Mouse (Mus musculus): ENCODE measurements at regions not wholly inside any gene's neighbourhood (a gene's known extent, or its start where the extent isn't known, plus 50 kb on each side); places are given as distances from the start of the nearest gene placed in this dataset.
A peak's percentile ranks its signal among the peaks of the same experiment; 100 is the strongest.

GRCm38 (mm10) chr8:116275014-116275413 lies 229.8 kb upstream of the Dynlrb2 start:
- H3K27me3 ChIP-seq = no peaks in the 10 kb centered on the region
- no peaks in the 10 kb centered on the region for H3K4me1 ChIP-seq (replicated peaks)
- H3K9ac ChIP-seq = no peak overlapping the region
- H3K4me3 ChIP-seq = no peak overlapping the region
- no peak overlapping the region for H3K4me2 ChIP-seq
- WGBS = 79% methylated on average over 4 of the region's 4 CpGs
- no peak overlapping the region for H3K27ac ChIP-seq (replicated peaks)
- H3K9me3 ChIP-seq = no peaks in the 10 kb centered on the region
- no peaks in the 10 kb centered on the region for H3K36me3 ChIP-seq
- no peak for ATAC-seq (ENCODE audit: low read depth)

GRCm38 (mm10) chr8:116271238-116271637 lies 233.5 kb upstream of the Dynlrb2 start:
- no peaks in the 10 kb centered on the region for H3K27me3 ChIP-seq
- H3K9me3 ChIP-seq = no peaks in the 10 kb centered on the region
- H3K27ac ChIP-seq (replicated peaks) = no peak overlapping the region
- H3K4me1 ChIP-seq (replicated peaks) = no peaks in the 10 kb centered on the region
- WGBS = 96% methylated on average over 6 of the region's 6 CpGs
- H3K36me3 ChIP-seq = no peaks in the 10 kb centered on the region
- H3K9ac ChIP-seq = no peak overlapping the region
- H3K4me2 ChIP-seq = no peak overlapping the region
- H3K4me3 ChIP-seq = no peak overlapping the region
- ATAC-seq (ENCODE audit: low read depth) = no peak

GRCm38 (mm10) chr8:116269393-116269792 lies 235.4 kb upstream of the Dynlrb2 start:
- Histone ChIP-seq H3K27me3 (no peaks in the 10 kb centered on the region), H3K4me2 (no peak overlapping the region), H3K27ac (replicated peaks) (no peak overlapping the region), H3K36me3 (no peaks in the 10 kb centered on the region), H3K4me1 (replicated peaks) (no peaks in the 10 kb centered on the region), H3K4me3 (no peak overlapping the region), H3K9ac (no peak overlapping the region), H3K9me3 (no peaks in the 10 kb centered on the region)
- ATAC-seq (ENCODE audit: low read depth) = no peak

GRCm38 (mm10) chr8:116268685-116269084 lies 236.1 kb upstream of the Dynlrb2 start:
- Histone ChIP-seq H3K4me1 (replicated peaks) (no peaks in the 10 kb centered on the region), H3K9ac (no peak overlapping the region), H3K4me3 (no peak overlapping the region), H3K27ac (replicated peaks) (no peak overlapping the region), H3K36me3 (no peaks in the 10 kb centered on the region), H3K9me3 (no peaks in the 10 kb centered on the region), H3K4me2 (no peak overlapping the region), H3K27me3 (no peaks in the 10 kb centered on the region)
- no peak for ATAC-seq (ENCODE audit: low read depth)
- WGBS = 81% methylated on average over 2 of the region's 2 CpGs

GRCm38 (mm10) chr8:116268161-116268560 lies 236.6 kb upstream of the Dynlrb2 start:
- Histone ChIP-seq H3K9ac (no peak overlapping the region), H3K4me2 (no peak overlapping the region), H3K4me1 (replicated peaks) (no peaks in the 10 kb centered on the region), H3K36me3 (no peaks in the 10 kb centered on the region), H3K9me3 (no peaks in the 10 kb centered on the region), H3K27ac (replicated peaks) (no peak overlapping the region), H3K4me3 (no peak overlapping the region), H3K27me3 (no peaks in the 10 kb centered on the region)
- WGBS = 64% methylated on average over 9 of the region's 9 CpGs
- no peak for ATAC-seq (ENCODE audit: low read depth)

- Histone ChIP-seq H3K9ac (no peak overlapping the region), H3K36me3 (no peaks in the 10 kb centered on the region), H3K4me2 (no peak overlapping the region), H3K4me1 (replicated peaks) (no peaks in the 10 kb centered on the region), H3K27me3 (no peaks in the 10 kb centered on the region), H3K4me3 (no peak overlapping the region), H3K9me3 (no peaks in the 10 kb centered on the region), H3K27ac (replicated peaks) (no peak overlapping the region)
- 81% methylated on average over 4 of the region's 4 CpGs for WGBS
- ATAC-seq (ENCODE audit: low read depth) = no peak
Observed at GRCm38 (mm10) chr8:116267021-116267420, 237.8 kb upstream of the Dynlrb2 start.

GRCm38 (mm10) chr8:116265591-116265990 lies 239.2 kb upstream of the Dynlrb2 start:
- Histone ChIP-seq H3K36me3 (no peaks in the 10 kb centered on the region), H3K9me3 (no peaks in the 10 kb centered on the region), H3K27ac (replicated peaks) (no peak overlapping the region), H3K4me2 (no peak overlapping the region), H3K27me3 (no peaks in the 10 kb centered on the region), H3K4me3 (no peak overlapping the region), H3K4me1 (replicated peaks) (peaks cover 7% of the 10 kb centered on the region; the same call in 1 of the 2 replicates), H3K9ac (no peak overlapping the region)
- 96% methylated on average over 3 of the region's 3 CpGs for WGBS
- ATAC-seq (ENCODE audit: low read depth) = no peak

- peaks cover 7% of the 10 kb centered on the region; the same call in 1 of the 2 replicates for H3K4me1 ChIP-seq (replicated peaks)
- no peak for ATAC-seq (ENCODE audit: low read depth)
- no peaks in the 10 kb centered on the region for H3K27me3 ChIP-seq
- H3K27ac ChIP-seq (replicated peaks) = no peak overlapping the region
- H3K9ac ChIP-seq = no peak overlapping the region
- 90% methylated on average over 3 of the region's 3 CpGs for WGBS
- no peak overlapping the region for H3K4me2 ChIP-seq
- no peaks in the 10 kb centered on the region for H3K36me3 ChIP-seq
- no peaks in the 10 kb centered on the region for H3K9me3 ChIP-seq
- H3K4me3 ChIP-seq = no peak overlapping the region
Observed at GRCm38 (mm10) chr8:116264078-116264477, 240.7 kb upstream of the Dynlrb2 start.

DNA sequence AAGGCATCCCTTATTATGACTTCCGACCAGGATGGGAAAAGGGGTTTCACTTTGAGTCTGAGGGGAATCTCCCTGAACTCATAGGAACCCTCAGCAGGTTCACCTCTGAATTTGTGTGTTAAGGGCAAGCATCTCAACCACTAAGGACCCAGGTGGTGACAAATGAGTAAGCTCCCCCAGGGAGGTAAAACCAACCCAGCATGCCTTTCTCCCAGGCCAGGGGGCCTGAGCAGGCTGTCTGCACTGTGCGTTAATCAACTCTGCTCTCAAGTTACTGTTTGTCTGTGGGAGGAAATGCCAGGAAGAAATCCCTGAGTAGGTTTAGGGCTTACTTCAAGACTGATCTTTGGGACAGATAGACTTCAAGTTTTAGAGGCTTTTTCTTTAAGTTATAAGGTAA lies 243.5 kb upstream of the Dynlrb2 start:
- WGBS = 48% methylated on average over 2 of the region's 2 CpGs
- no peaks in the 10 kb centered on the region for H3K9me3 ChIP-seq
- H3K4me1 ChIP-seq (replicated peaks) = peaks cover 7% of the 10 kb centered on the region; the same call in 1 of the 2 replicates
- no peaks in the 10 kb centered on the region for H3K27me3 ChIP-seq
- no peaks in the 10 kb centered on the region for H3K36me3 ChIP-seq
- H3K9ac ChIP-seq = no peak overlapping the region
- no peak overlapping the region for H3K4me2 ChIP-seq
- ATAC-seq (ENCODE audit: low read depth) = no peak
- no peak overlapping the region for H3K4me3 ChIP-seq
- H3K27ac ChIP-seq (replicated peaks) = no peak overlapping the region

DNA sequence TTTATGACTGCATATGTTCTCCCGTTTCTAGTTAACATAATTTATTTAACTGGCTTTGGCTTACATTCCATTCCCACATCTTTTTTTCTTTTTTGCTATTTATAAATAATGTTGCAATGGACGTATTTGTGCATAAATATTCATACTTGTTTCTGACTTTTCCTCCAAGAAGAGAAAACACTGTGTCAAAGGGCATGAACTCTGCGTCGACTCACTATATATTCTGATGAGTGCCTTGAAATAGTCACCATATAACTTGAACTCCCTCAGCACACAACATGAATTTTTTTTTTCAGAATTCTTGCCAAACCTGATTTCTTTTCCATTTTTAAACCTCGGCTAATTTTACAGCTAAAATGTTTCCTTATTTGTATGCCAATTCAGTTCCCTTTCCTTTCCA lies 249.4 kb upstream of the Dynlrb2 start:
- Histone ChIP-seq H3K27ac (replicated peaks) (no peak overlapping the region), H3K4me1 (replicated peaks) (no peaks in the 10 kb centered on the region), H3K4me3 (no peak overlapping the region), H3K4me2 (no peak overlapping the region), H3K9me3 (no peaks in the 10 kb centered on the region), H3K27me3 (no peaks in the 10 kb centered on the region), H3K36me3 (no peaks in the 10 kb centered on the region), H3K9ac (no peak overlapping the region)
- WGBS = 81% methylated on average over 5 of the region's 5 CpGs
- no peak for ATAC-seq (ENCODE audit: low read depth)

- Histone ChIP-seq H3K4me1 (replicated peaks) (no peaks in the 10 kb centered on the region), H3K36me3 (no peaks in the 10 kb centered on the region), H3K4me2 (no peak overlapping the region), H3K27ac (replicated peaks) (no peak overlapping the region), H3K27me3 (no peaks in the 10 kb centered on the region), H3K9ac (no peak overlapping the region), H3K9me3 (no peaks in the 10 kb centered on the region), H3K4me3 (no peak overlapping the region)
- 68% methylated on average over 7 of the region's 7 CpGs for WGBS
- ATAC-seq (ENCODE audit: low read depth) = no peak
Observed at GRCm38 (mm10) chr8:116252455-116253216, 252.1 kb upstream of the Dynlrb2 start.

DNA sequence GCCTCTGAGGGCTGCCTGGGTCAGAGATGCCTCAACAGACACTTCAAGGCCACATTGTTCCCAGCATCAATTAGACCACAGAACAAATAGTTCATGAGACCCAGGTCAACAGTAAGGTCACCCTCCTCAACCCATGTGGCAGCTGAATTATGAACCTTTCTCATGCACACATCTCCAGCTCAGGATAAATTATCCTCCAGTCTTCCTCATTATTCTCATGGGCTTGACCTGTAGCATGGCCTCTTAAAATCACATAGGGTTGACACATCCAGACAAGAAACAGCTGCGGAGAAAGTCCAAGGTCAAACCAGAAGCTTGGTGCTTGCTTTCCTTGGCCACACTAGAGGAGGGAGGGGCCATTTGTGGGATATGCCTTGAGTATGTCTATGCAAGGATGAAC lies 256.4 kb upstream of the Dynlrb2 start:
- H3K27ac ChIP-seq (replicated peaks) = no peak overlapping the region
- H3K9ac ChIP-seq = no peak overlapping the region
- no peak for ATAC-seq (ENCODE audit: low read depth)
- WGBS = 86% methylated on average over 1 of the region's 1 CpGs
- H3K9me3 ChIP-seq = no peaks in the 10 kb centered on the region
- H3K36me3 ChIP-seq = no peaks in the 10 kb centered on the region
- H3K4me1 ChIP-seq (replicated peaks) = peaks cover 9% of the 10 kb centered on the region
- no peak overlapping the region for H3K4me2 ChIP-seq
- H3K27me3 ChIP-seq = no peaks in the 10 kb centered on the region
- H3K4me3 ChIP-seq = no peak overlapping the region

DNA sequence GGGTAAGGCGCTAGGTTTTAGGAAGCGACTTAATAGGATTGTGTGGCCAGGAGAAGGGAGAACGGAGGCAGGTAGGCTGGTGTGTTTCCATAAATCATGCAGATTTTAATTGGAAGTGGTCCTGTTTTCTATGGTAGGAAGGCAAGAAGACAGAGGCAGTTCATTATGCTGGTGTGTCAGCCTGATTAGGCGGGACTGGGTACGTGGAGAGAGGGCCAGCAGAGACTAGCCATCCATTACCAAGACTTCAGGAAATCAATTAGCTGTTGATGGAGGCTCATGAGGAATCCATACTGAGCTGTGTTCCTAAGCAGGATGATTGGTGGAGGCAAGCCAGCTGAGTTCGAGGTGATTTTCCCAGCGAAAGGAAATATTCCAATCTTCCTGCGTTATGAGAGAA lies 261.3 kb upstream of the Dynlrb2 start:
- Histone ChIP-seq H3K9me3 (no peaks in the 10 kb centered on the region), H3K4me3 (no peak overlapping the region), H3K27ac (replicated peaks) (peak overlapping the region; percentile 57; the same call in 1 of the 2 replicates), H3K9ac (no peak overlapping the region), H3K27me3 (peaks cover 14% of the 10 kb centered on the region), H3K4me1 (replicated peaks) (peaks cover 22% of the 10 kb centered on the region), H3K4me2 (no peak overlapping the region), H3K36me3 (no peaks in the 10 kb centered on the region)
- 44% methylated on average over 8 of the region's 8 CpGs for WGBS
- peak; percentile 63; the same call in 1 of the 2 replicates for ATAC-seq (ENCODE audit: low read depth)

Measured in neural tube, embryonic 13.5 days (tissue).